11 mouse cellular contexts compared by ENCODE assay signal in genomic region chr9:49618699-49619392, GRCm38 (mm10).
DNase-seq lines count a peak whose midpoint lies in the region.
"Had no signal": no experiment of that assay in that cellular context is flagged by ENCODE, and none has a peak within 500 bp of the region (broad histone marks: within the 10 kb centered on the region; RNA-seq: fewer than 3 reads in every experiment).

No protein-coding gene starts in this region.

- DNase-seq in cerebellum, adult 9-10 months = peak; percentile 62
- no peak for DNase-seq in cerebellum, adult 11-12 months
- peak; percentile 56 for DNase-seq in layer of hippocampus, adult 11-12 months (ENCODE audit: low spot score)
- no peak for DNase-seq in layer of hippocampus, postnatal 25 days (ENCODE audit: extremely low spot score in 1 of 2, low spot score in 1 of 2)
- DNase-seq in layer of hippocampus, adult 8-10 months (ENCODE audit: low spot score in 2 of 2) = peak; percentile 44 to 52
- peak; percentile 33 for DNase-seq in right cerebral cortex, postnatal 14 days
- DNase-seq in lung, postnatal 14 days = no peak
- DNase-seq in embryo, embryonic 11 days = no peak
- DNase-seq: heart, adult 2 months; kidney, adult 11 months; lung, postnatal 36 days had no signal

Comparison
In these comparisons a context has a peak if more than half of its experiments do, and no peak if none do; other contexts are left out.
1. DNase-seq: peak in cerebellum, adult 9-10 months (single experiment), layer of hippocampus, adult 11-12 months (single experiment), layer of hippocampus, adult 8-10 months (2 of 2) and right cerebral cortex, postnatal 14 days (single experiment); none in cerebellum, adult 11-12 months (single experiment), layer of hippocampus, postnatal 25 days (0 of 2), lung, postnatal 14 days (single experiment) and embryo, embryonic 11 days (single experiment).